Mouse (Mus musculus) urinary bladder, postnatal 10 days (tissue): ENCODE data around the gene Rnf5.

Source experiments
- DNase-seq: peaks from one replicate; pipeline ENCODE4 v3.0.0; 2022; ENCODE audit warnings: low spot score

Gene Rnf5

DNA sequence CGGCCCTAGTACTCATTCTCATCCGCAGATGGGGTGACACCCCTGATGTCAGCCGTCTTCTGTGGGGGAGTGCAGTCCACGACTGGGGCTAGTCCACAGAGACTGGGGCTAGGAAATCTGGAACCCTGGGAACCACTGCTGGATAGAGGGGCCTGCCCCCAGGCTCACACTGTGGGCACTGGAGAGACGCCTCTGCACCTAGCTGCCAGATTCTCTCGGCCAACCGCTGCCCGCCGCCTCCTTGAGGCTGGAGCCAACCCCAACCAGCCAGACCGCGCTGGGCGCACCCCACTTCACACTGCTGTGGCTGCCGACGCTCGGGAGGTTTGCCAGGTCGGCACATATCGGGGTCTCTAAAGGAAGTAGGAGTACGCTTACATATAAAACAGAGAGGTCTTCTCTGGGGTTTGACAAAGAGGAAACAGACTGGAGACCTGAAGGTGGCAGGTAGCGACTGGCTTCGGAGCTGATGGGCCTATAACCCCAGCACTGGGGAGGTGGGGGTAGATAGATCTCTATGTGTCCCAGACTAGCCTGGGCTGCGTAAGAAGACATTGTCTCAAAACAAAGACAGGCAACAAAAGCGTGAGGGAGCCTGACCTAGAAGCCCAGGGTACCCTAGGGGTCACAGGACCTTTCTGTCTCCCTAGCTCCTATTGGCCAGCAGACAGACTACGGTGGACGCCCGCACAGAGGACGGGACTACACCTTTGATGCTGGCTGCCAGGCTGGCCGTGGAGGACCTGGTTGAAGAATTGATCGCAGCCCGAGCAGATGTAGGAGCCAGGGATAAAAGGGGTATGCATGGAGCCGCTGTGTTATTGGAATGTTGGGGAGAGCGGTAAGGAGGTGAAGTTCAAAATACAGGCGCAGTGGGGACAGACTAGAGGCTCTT lies 17.4 kb downstream of the Rnf5 start:
- DNase-seq: no peak

DNA sequence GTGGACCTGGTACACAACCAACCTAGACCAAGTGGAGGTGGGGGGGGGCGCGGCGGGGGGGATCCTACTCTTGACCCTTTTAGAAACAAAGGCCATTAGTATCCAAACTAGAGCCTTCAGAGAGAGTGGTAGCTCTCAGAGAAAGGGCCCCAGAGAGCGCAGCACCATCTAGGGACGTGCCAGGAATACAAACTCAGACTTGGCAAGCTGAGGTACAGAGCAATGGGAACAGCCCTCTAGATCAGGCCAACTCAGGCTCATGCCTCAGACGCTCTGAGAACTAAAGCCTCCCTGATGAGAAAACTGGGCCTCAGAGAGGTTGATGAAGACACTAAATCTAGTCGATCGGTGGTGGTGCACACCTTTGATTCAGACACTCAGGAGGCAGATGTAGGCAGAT lies 18.4 kb downstream of the Rnf5 start:
- DNase-seq: no peak

DNA sequence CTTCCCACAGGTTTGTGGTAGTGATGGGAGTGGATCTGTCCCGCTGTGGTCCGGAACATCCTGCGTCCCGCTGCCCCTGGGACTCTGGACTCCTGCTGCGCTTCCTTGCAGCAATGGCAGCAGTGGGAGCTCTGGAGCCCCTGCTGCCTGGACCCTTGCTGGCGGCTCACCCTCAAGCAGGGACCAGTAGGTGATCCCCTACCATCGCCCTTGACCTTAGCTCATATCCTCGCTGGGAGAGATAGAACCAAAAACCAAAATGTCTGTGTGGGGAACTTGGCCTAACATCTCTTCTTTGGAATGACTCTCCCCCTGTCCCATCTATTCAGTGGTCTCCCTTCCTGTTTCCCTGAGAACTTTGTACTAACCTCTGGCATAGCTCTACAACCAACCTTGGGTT lies 19.7 kb downstream of the Rnf5 start:
- no peak for DNase-seq

DNA sequence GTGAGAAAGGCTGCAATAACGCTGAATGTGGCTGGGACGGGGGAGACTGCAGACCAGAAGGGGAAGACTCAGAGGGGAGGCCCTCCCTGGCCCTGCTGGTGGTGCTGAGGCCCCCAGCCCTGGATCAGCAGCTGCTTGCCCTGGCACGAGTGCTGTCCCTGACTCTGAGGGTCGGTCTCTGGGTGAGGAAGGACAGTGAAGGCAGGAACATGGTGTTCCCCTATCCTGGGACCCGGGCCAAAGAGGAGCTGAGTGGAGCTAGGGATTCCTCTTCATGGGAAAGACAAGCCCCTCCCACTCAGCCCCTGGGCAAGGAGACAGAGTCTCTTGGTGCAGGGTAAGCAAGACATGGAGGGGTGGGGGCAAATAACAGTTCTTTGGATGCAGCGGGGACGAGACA lies 20.1 kb downstream of the Rnf5 start:
- no peak for DNase-seq

DNA sequence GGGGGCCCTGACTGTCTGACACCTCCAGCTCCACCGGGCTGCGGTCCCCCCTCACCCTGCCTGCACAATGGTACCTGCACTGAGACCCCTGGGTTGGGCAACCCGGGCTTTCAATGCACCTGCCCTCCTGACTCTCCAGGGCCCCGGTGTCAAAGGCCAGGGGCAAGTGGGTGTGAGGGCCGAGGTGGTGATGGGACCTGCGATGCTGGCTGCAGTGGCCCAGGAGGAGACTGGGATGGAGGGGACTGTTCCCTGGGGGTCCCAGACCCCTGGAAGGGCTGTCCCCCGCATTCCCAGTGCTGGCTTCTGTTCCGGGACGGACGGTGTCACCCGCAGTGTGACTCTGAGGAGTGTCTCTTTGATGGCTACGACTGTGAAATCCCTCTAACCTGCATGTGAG lies 21.0 kb downstream of the Rnf5 start:
- no peak for DNase-seq

DNA sequence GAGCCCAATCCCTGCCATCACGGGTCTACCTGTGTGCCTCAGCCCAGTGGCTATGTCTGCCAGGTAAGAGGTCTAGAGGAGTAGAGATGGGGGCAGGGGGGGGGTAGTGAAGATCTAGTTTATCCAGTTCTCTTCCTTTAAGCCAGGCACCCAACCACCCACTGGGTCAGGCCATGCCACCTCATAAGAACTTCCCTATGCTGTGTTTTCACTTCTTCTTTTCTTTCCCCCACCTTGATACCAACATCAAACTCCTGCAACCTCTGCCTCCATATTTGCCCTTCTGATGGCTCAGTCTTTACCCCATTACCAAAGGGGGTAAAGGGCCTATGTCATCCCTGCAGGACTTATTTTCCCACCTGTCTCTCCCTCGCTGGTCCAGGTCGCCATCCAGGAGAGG lies 25.4 kb downstream of the Rnf5 start:
- no peak for DNase-seq

DNA sequence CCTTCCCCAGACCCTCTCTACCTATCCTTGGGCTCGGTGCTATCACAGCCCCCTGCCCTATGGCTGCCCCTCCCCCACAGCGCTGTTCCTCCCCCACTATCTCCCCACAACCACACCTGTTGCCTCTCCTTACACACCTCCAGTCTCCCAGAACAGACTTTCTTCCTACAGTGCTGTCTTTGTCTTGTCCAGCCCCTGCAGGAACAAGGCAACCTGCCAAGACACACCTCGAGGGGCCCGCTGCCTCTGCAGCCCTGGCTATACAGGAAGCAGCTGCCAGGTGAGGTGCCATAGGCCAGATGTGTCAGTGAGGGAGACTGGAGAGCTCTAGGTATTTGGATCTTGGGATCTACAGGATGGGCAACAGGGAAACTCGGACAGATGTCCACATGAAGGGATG lies 26.9 kb downstream of the Rnf5 start:
- DNase-seq: no peak

DNA sequence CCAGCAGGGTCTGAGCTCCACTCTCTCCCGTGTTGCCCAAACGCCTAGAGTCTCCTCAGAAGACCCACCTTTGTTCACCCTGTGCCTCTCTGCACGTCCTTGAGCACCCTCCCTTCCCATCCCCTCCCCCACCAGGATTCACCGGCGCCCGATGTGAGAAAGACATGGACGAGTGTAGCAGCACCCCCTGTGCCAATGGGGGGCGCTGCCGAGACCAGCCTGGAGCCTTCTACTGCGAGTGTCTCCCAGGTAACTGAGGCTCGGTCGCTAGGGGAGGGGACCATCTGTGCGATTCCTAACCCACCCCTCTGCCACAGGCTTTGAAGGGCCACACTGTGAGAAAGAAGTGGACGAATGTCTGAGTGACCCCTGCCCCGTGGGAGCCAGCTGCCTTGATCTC lies 31.1 kb downstream of the Rnf5 start:
- DNase-seq: no peak

DNA sequence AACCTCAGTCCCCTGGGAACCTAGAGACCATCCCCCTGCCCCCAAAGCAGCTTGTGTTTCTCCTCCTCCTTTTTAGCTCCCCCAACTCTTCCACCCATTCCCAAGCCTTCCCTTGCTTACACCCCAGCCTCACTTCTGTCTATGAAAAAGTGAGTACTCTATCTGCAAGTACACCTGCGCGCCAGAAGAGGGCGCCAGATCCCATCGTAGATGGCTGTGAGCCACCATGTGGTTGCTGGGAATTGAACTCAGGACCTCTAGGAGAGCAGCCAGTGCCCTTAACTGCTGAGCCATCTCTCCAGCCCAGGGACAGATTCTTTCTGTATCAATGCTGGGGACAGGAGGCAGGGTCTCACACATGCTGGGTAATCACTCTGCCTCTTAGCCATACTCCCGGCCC lies 31.6 kb downstream of the Rnf5 start:
- no peak for DNase-seq

DNA sequence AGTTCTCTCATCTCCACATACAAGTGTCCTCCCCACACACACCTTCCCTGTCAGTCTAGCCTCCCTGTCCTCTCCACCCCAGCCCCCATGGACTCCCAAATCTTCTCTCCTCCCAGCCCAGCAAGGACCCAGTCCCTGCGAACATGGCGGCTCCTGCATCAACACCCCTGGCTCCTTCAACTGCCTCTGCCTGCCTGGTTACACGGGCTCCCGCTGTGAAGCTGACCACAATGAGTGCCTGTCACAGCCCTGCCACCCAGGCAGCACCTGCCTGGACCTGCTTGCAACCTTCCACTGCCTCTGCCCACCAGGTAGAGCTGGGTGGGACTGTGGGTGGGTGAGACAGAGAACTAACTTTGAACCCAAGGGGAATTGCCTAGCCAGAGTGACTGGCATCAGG lies 33.6 kb downstream of the Rnf5 start:
- DNase-seq: no peak

DNA sequence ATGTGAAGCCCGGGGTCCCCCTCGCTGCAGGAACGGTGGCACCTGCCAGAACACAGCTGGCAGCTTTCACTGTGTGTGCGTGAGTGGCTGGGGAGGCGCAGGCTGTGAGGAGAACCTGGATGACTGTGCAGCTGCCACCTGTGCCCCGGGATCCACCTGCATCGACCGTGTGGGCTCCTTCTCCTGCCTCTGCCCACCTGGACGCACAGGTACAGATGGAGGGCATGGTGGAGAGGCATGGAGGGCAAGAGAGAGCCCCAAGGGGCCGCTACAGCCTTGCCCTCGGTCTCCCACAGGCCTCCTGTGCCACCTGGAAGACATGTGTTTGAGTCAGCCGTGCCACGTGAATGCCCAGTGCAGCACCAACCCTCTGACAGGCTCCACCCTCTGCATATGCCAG lies 35.1 kb downstream of the Rnf5 start:
- DNase-seq: no peak

DNA sequence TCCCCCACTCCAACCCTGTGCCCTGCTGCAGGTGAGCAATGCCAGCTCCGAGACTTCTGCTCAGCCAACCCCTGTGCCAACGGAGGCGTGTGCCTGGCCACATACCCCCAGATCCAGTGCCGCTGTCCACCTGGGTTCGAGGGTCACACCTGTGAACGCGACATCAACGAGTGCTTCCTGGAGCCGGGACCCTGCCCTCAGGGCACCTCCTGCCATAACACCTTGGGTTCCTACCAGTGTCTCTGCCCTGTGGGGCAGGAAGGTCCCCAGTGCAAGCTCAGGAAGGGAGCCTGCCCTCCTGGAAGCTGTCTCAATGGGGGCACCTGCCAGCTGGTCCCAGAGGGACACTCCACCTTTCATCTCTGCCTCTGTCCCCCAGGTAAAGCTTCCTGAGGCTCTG lies 36.2 kb downstream of the Rnf5 start:
- no peak for DNase-seq

DNA sequence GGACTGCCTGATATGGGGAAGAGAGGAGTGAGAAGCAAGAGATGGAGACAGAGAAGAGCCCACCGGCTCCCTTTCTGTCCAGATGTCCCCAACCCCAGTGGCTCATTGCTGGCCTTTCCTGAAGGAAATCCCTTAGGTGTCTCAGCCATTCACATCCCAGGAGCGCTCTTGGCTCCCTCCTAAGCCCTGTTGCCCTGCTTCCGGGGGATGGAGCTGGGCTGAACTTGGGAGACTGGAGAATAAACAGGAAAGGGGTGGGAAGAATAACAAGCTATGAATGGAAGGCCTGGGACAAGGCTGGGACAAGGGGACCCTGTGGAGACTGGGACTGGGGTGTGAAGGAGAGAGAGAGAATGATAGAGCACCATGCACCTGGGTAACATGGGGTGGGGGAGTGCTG lies 38.7 kb downstream of the Rnf5 start:
- DNase-seq: no peak

DNA sequence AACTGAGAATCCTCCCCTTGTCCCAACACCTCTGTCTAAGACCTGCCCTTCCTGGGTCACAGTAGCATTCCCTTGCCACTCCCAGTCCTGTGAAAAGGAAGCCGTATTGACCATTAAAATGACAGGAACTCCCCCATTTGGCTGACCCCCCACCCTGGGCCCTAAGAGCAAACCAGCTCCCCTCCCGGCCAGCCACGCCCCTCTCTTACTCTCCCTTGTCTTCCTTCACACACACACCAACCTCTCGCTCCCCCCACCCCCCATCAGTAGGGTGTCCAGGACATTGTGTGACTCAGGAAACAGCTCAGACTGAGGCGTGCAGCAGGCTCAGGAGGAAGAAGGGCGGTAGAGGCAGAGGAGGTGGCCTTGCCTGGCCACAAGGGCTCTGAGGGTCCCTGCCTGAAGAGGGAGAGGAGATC lies 39.5 kb downstream of the Rnf5 start, which contains the start of gene Notch4:
Gene Notch4, plus strand, starts transcription at position 266 of the 419 bp plus-strand sequence.
- DNase-seq: no peak

DNA sequence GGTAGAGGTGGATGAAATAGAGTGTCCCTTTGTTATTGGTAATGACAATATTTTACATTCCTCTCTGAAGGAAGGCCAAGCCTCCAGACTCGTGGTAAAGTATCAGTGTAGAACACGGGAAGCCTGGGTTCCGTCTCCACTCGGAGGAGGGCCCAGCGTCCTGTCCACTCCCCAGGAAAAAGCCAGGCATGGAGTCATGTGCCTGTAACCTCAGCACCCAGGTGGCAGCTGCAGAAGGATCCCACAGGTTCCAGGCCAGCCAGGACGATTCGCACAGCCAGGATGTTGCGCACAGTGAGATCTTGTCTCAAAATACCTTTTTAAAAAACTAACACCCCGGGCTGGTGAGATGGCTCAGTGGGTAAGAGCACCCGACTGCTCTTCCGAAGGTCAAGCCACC lies 40.1 kb downstream of the Rnf5 start:
- no peak for DNase-seq

DNA sequence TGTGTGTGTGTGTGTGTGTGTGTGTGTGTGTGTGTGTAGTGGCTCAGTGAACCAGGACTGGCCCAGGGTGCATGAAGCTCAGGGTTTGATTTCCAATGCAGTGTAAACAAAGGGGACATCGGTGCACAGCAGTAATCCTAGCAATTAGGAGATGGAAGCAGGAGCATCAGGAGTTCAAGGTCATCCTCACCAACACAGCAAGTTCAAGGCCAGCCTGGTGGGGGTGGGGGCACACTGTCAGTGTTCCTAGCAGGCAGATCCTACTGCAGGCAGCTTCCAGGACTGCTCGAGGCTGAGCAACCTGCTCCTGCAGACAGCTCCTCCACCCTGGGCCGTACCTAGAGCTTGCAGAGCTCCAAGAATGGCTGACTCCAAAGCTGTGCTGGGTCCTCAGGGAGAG lies 40.9 kb downstream of the Rnf5 start:
- no peak for DNase-seq

DNA sequence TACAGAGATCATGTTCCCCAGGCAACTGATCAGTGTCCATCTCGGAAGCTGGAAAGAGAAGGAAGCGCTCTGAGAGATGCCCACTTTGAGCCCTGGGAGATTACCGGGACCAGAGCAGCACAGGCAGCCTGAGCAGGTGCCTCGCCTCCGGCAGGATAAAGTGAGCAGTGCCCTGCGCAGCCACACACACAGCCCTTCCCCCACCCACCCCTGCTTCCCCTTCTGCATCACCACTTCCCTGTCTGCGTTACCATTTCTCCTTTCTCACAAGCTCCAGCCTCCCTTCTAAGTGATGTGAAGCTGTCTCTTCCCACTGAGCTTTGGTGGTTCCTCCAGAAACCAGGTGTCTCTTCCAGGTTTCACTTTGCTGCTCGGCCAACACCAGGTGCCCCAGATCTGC lies 42.3 kb downstream of the Rnf5 start:
- DNase-seq: no peak

DNA sequence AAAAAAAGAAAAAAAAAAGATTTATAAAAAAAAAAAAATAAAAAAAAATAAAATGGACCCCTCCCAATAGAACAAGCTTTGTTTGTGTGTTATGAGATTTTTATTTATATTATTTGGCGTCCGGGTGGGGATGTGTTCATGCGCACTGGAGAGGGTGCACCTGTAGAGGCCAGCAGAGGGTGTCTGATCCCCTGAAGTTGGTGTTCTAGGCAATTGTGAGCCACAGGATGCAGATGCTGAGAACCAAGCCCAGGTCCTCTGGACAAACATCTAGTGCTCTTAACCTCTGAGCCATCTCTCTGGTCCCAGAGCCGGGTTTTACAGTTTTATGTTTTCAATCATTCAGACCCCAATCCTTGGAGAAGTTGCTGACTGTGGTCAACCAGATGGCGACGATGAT lies 43.1 kb downstream of the Rnf5 start:
- no peak for DNase-seq

DNA sequence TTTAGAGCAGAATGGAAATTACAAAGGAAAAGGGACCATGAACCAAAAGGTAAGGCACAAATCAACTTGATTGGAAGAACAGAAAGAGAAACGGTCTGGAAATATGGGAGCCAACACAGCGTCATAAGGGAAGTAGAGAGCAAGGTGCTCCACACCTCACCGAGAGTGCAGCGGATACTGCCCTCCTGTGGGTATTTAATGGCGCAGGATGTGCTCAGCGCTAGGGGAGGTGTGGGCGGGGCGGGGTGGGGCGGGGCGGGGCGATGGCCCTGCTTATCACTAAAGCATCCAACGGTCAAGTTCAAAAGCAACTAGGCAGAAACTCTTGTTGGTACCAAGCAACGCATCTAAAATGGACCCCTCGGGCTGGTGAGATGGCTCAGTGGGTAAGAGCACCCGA lies 43.6 kb downstream of the Rnf5 start:
- no peak for DNase-seq

DNA sequence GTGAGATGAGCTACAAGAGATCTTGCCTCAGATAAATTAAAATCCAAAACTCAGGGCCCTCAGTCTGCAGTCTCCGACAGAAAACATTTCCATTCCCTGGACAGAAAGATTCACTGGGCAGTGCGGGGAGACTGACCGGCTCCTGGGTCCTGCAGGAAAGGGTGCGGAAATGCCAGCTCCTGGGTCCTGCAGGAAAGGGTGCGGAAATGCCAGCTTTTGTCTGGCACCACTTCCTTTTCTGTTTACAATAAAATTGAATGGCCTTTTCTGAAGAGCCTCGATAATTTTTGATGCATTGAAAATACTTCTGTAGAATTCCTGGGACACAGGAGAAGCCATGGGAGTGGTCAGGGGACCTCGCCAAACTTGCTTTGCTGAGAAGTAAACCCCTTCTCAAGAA lies 44.4 kb downstream of the Rnf5 start:
- DNase-seq: no peak

DNA sequence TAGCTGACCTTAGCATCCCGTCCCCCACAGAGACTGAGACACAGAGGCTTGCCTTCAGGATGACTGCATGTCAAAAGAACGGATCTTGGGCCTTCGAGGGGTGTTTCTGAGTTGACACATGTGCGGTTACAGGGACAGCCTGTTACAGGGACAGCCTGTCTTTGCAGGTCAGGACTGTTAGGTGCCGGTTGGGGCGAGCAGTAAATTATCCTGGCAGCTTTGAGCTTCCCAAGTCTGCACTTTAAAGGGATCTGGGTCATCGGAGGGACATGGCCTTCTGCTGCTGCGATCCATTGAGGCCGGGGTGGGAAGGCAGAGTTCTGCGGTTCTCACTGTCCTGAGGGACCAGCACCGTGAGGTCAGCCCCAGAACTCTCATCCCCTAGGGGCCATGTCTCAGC lies 46.1 kb downstream of the Rnf5 start:
- DNase-seq: no peak

DNA sequence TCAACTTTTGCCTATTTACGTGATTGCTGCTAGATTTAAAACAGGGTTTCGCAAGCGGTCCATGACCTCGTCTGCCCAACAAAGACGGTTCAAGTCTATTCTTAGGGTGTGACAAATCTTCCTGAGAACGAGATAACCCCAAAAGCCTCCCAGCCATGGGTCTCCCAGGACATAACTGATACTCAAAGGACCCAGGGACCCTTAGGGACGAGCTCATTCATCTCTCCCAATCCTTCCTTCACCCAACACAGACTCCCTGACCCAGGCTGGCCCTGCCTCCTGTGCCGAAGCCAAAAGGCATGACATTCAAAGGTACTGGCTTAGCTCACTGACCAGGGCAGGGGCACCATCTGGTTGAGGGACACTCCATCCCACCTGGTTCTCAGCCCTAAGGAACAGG lies 47.1 kb downstream of the Rnf5 start:
- DNase-seq: no peak

DNA sequence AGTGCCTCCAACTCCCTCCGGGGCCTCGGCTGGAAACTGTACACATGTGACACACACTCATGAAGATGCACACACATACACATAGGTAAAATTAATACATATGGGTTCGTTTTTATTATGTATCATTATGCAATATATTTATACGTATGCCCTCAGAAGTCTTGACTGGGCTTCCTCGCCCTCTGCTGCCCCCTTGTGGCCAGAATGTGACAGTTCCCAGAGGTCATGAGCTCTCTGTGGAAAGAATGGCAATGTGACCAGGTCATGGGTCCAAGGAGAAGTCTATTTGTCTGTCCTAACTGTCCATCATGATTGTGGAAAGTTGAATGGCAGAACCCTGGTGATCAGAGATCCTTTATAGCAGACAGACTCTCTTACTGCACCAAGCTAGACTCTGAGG lies 48.0 kb downstream of the Rnf5 start:
- DNase-seq: no peak
